Mouse (Mus musculus) ES-E14 (cell line): ENCODE measurements at regions not wholly inside any gene's neighbourhood (a gene's known extent, or its start where the extent isn't known, plus 50 kb on each side); places are given as distances from the start of the nearest gene placed in this dataset.

Experiments
- MAFK ChIP-seq: IDR thresholded peaks from 2 replicates; pipeline ENCODE4 v1.6.1; 2014; ENCODE audit warnings: mild to moderate bottlenecking, low read depth, low read length, inconsistent platforms; ENCODE audit not compliant: insufficient read depth
- ZNF384 ChIP-seq: IDR thresholded peaks from 2 replicates; pipeline ENCODE4 v1.6.1; 2012; ENCODE audit warnings: low read depth, low read length, inconsistent platforms

DNA sequence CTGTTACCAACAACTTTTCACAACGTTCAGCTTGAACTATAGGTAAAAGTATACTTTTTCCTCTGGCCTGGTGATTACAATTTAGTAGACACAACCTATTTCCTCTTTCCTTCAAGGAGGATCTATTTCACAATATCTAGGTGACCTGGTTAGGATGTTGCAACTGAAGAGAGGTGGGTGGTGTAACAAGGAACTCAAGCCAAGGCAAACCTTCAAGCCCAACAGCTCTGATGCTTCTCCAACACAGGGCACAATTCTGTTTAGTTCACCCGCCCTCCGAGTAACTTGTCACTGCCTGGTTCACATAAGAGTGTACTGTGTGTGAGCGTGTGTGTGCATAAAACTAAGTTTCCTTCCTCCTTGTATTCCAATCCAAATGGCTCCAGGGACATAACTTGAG, 161.2 kb upstream of the Far2 start:
- TF ChIP-seq ZNF384 (no peak), MAFK (no peak)
